In genomic region chr17:65770982-65771915, GRCm38 (mm10) we compare ENCODE assay signal across 8 mouse cellular contexts. TPM values are rescaled to one million over a fixed set of nuclear protein-coding genes. Genes with fewer than 3 reads are reported as not detected.
DNase-seq lines count a peak whose midpoint lies in the region; ATAC-seq and TF ChIP-seq lines count a peak whose summit lies in the region.

No protein-coding gene starts in this region.

- no peaks in the 10 kb centered on the region for H3K9me3 ChIP-seq in heart, postnatal 0 days (replicated peaks; ENCODE audit: control insufficient read depth, low read length)
- no peaks in the 10 kb centered on the region for H3K9me3 ChIP-seq in lung, embryonic 15.5 days
- no peaks in the 10 kb centered on the region for H3K9me3 ChIP-seq in stomach, embryonic 15.5 days

- TF ChIP-seq POLR2A in cortical plate, adult 2 months (IDR thresholded peaks at IDR 0.05; ENCODE audit: extremely low read depth, insufficient read depth, low read length), result no peak

- peak overlapping the region; percentile 57 for H3K9ac ChIP-seq in heart, postnatal 0 days (replicated peaks; ENCODE audit: low read depth, low read length)
- peak overlapping the region; percentile 74; the same call in 1 of the 2 replicates for H3K9ac ChIP-seq in lung, embryonic 15.5 days
- no peak overlapping the region for H3K9ac ChIP-seq in stomach, embryonic 15.5 days

- peak overlapping the region; percentile 90 for H3K27ac ChIP-seq in left cerebral cortex, adult 2 months
- peak overlapping the region; percentile 1; the same call in 1 of the 2 replicates for H3K27ac ChIP-seq in cortical plate, adult 2 months (ENCODE audit: insufficient read depth, low read length)
- H3K27ac ChIP-seq in heart, postnatal 0 days (ENCODE audit: low read depth), result peak overlapping the region; percentile 43; the same call in 1 of the 2 replicates
- H3K27ac ChIP-seq in lung, embryonic 15.5 days, result no peak overlapping the region
- no peak overlapping the region for H3K27ac ChIP-seq in stomach, embryonic 15.5 days

- TF ChIP-seq CTCF in left cerebral cortex, adult 2 months (IDR thresholded peaks at IDR 0.05), result no peak
- TF ChIP-seq CTCF in cortical plate, adult 2 months (IDR thresholded peaks at IDR 0.05; ENCODE audit: extremely low read depth, insufficient read depth, low read length), result no peak
- TF ChIP-seq CTCF in heart, postnatal 0 days (IDR thresholded peaks at IDR 0.05; ENCODE audit: low read depth), result no peak

- no peaks in the 10 kb centered on the region for H3K27me3 ChIP-seq in heart, postnatal 0 days (ENCODE audit: control insufficient read depth, insufficient read depth, low read length)
- no peaks in the 10 kb centered on the region for H3K27me3 ChIP-seq in lung, embryonic 15.5 days
- no peaks in the 10 kb centered on the region for H3K27me3 ChIP-seq in stomach, embryonic 15.5 days (replicated peaks)

- peak overlapping the region; percentile 72 for H3K4me3 ChIP-seq in left cerebral cortex, adult 2 months
- peak overlapping the region; percentile 44 for H3K4me3 ChIP-seq in cortical plate, adult 2 months (ENCODE audit: insufficient read depth, low read length)
- peak overlapping the region; percentile 57 for H3K4me3 ChIP-seq in heart, postnatal 0 days (ENCODE audit: low read depth, low read length)
- H3K4me3 ChIP-seq in lung, embryonic 15.5 days, result peak overlapping the region; percentile 63
- peak overlapping the region; percentile 69 for H3K4me3 ChIP-seq in stomach, embryonic 15.5 days (replicated peaks)

- no peak for DNase-seq in left cerebral cortex, adult 2 months (ENCODE audit: extremely low spot score in 1 of 2, low spot score in 2 of 2)
- DNase-seq in left cerebral cortex, adult 8-10 months (ENCODE audit: low spot score in 2 of 2), result no peak
- no peak for DNase-seq in heart, postnatal 0 days (ENCODE audit: low spot score)
- no peak for DNase-seq in adrenal gland, adult 18-20 months (ENCODE audit: low spot score in 2 of 2)
- DNase-seq in gastrocnemius, postnatal 36 days, result no peak

- intact Hi-C loops in left cerebral cortex, adult 2 months (cut with DNase I), result loop anchor here (2.0 to 5.0 kb wide), 2 partner anchors 42 to 64 kb away; no protein-coding TSS in a partner anchor
- intact Hi-C loops in gastrocnemius, postnatal 36 days (cut with DNase I), result loop anchor here (5.0 kb wide), 1 partner anchor 59 kb away; no protein-coding TSS in a partner anchor

- WGBS in heart, postnatal 0 days, result 41% methylated on average over 17 of the region's 17 CpGs
- WGBS in lung, embryonic 15.5 days, result 30% methylated on average over 17 of the region's 17 CpGs
- WGBS in stomach, embryonic 15.5 days, result 33% methylated on average over 17 of the region's 17 CpGs

- no peak for ATAC-seq in heart, postnatal 0 days (ENCODE audit: insufficient read depth, low read depth)
- ATAC-seq in lung, embryonic 15.5 days (ENCODE audit: borderline replicate concordance, extremely low read depth, low FRiP score, low TSS enrichment), result no peak
- ATAC-seq in stomach, embryonic 15.5 days (ENCODE audit: insufficient read depth, low FRiP score, low read depth), result no peak

- H3K4me1 ChIP-seq in cortical plate, adult 2 months (ENCODE audit: control insufficient read depth, insufficient read depth, low read length), result peaks cover 8% of the 10 kb centered on the region
- H3K4me1 ChIP-seq in heart, postnatal 0 days (ENCODE audit: control insufficient read depth, insufficient read depth), result peaks cover 31% of the 10 kb centered on the region
- H3K4me1 ChIP-seq in lung, embryonic 15.5 days, result peaks cover 28% of the 10 kb centered on the region
- H3K4me1 ChIP-seq in stomach, embryonic 15.5 days, result peaks cover 23% of the 10 kb centered on the region

- peak overlapping the region; percentile 94 for H3K4me2 ChIP-seq in heart, postnatal 0 days (ENCODE audit: low read depth, low read length)
- peak overlapping the region; percentile 96 for H3K4me2 ChIP-seq in lung, embryonic 15.5 days
- H3K4me2 ChIP-seq in stomach, embryonic 15.5 days, result peak overlapping the region; percentile 94

- no peak for TF ChIP-seq EP300 in heart, postnatal 0 days (IDR thresholded peaks at IDR 0.05; ENCODE audit: low read depth)

- H3K36me3 ChIP-seq in heart, postnatal 0 days (replicated peaks; ENCODE audit: control insufficient read depth, insufficient read depth, low read length), result no peaks in the 10 kb centered on the region
- H3K36me3 ChIP-seq in lung, embryonic 15.5 days, result no peaks in the 10 kb centered on the region
- no peaks in the 10 kb centered on the region for H3K36me3 ChIP-seq in stomach, embryonic 15.5 days

RNA-seq across cellular contexts. Expression of gene Rab31, which starts 1.3 kb away (rescaled TPM):
- total RNA-seq in left cerebral cortex, adult 2 months (2021), result 10 to 100 TPM; 53.6 to 54.7 TPM
- 10 to 100 TPM; 57.5 to 61.3 (median 58.3) TPM for total RNA-seq in left cerebral cortex, adult 8-10 months (2022)
- polyA plus RNA-seq in cortical plate, adult 2 months (2012; rRNA removed), result 78.3 and 84.6 TPM in 2 replicates
- total RNA-seq in heart, postnatal 0 days (2014; rRNA removed; ENCODE audit: low replicate concordance), result 38.1 and 44.1 TPM in 2 replicates
- polyA plus RNA-seq in heart, postnatal 0 days (2015; fragmentation: Nextera tagmentation; extraction: Ambion mirVana), result 20.7 and 22.5 TPM in 2 replicates
- polyA plus RNA-seq in lung, embryonic 15.5 days (2015; fragmentation: Nextera tagmentation; extraction: Ambion mirVana), result 36.3 and 36.7 TPM in 2 replicates
- 32.0 and 32.4 TPM in 2 replicates for polyA plus RNA-seq in stomach, embryonic 15.5 days (2015; fragmentation: Nextera tagmentation; extraction: Ambion mirVana)
- total RNA-seq in adrenal gland, adult 18-20 months (2021), result 10 to 100 TPM; 29.5 to 42.4 TPM
- total RNA-seq in gastrocnemius, postnatal 36 days (2021), result 1 to 10 TPM; 4.7 to 5.5 TPM

RNA-seq across cellular contexts. Expression of gene Ppp4r1, which starts 11.1 kb away (rescaled TPM):
- total RNA-seq in left cerebral cortex, adult 2 months (2021), result 10 to 100 TPM; 46.5 to 52.5 TPM
- 10 to 100 TPM; 42.5 to 59.2 (median 48.4) TPM for total RNA-seq in left cerebral cortex, adult 8-10 months (2022)
- 72.1 and 79.9 TPM in 2 replicates for polyA plus RNA-seq in cortical plate, adult 2 months (2012; rRNA removed)
- total RNA-seq in heart, postnatal 0 days (2014; rRNA removed; ENCODE audit: low replicate concordance), result 29.2 and 52.4 TPM in 2 replicates
- 19.5 and 22.0 TPM in 2 replicates for polyA plus RNA-seq in heart, postnatal 0 days (2015; fragmentation: Nextera tagmentation; extraction: Ambion mirVana)
- polyA plus RNA-seq in lung, embryonic 15.5 days (2015; fragmentation: Nextera tagmentation; extraction: Ambion mirVana), result 42.2 and 42.8 TPM in 2 replicates
- 29.9 and 36.9 TPM in 2 replicates for polyA plus RNA-seq in stomach, embryonic 15.5 days (2015; fragmentation: Nextera tagmentation; extraction: Ambion mirVana)
- 10 to 100 TPM; 57.2 to 70.4 TPM for total RNA-seq in adrenal gland, adult 18-20 months (2021)
- 10 to 100 TPM; 23.8 to 28.5 TPM for total RNA-seq in gastrocnemius, postnatal 36 days (2021)

Comparison
In these comparisons a context has a peak if more than half of its experiments do, and no peak if none do; other contexts are left out.
1. H3K27ac ChIP-seq: peak in left cerebral cortex, adult 2 months (single experiment), cortical plate, adult 2 months (single experiment) and heart, postnatal 0 days (single experiment); none in lung, embryonic 15.5 days (single experiment) and stomach, embryonic 15.5 days (single experiment).
2. Peak in every context shown above with its lines, with median percentiles within 50 percentile points of each other: H3K4me3 ChIP-seq and H3K4me2 ChIP-seq.